Mouse (Mus musculus) liver, adult 10 weeks (tissue): ENCODE measurements around the gene Pet2. TPM values are rescaled to one million over a fixed set of nuclear protein-coding genes. Genes with fewer than 3 reads are reported as not detected.

Experiments used
- polyA plus RNA-seq: library from polyadenylated mRNA; stranded (reverse); fragments of 350-450 nt; fragmentation: Illumina TruSeq; extraction: RNeasy Lipid Tissue Mini Kit (QIAGEN cat#74804); gene quantifications from one replicate; pipeline ENCODE4 v1.2.3, GENCODE M21; 2014; ENCODE audit warnings: low read depth, low replicate concordance

Gene Pet2
- not detected for polyA plus RNA-seq

DNA sequence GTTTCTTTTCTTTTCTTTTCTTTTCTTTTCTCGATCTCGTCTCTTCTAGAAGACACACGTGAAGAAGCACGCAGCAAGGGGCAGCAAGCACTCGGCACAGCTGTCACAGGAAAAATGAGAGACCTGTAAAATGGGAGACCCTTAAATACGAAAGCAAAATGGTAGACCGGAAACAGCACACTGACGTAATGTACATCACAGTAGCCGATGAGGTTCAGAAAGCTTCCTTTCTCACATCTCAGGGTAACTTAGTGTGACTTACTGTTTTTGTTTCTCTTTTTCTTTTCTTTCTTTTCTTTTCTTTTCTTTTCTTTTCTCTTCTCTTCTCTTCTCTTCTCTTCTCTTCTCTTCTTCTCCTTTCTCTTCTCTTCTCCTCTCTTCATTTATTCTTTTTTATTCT lies at the start of gene Pet2:
Gene Pet2, minus strand, starts transcription at position 101 of the 400 bp plus-strand sequence.

